Mouse (Mus musculus) testis, adult 2 months (tissue): ENCODE data around the gene Polr1e.

Experiments used
- CTCF ChIP-seq: fragments of 200-500 bp; IDR thresholded peaks from 2 replicates; pipeline ENCODE4 v1.5.1; 2012; ENCODE audit warnings: low read depth, mild to moderate bottlenecking, inconsistent platforms, low read length, moderate library complexity; ENCODE audit not compliant: control insufficient read depth, insufficient read depth, insufficient replicate concordance
- POLR2A ChIP-seq: fragments of 200-500 bp; IDR thresholded peaks from 2 replicates; pipeline ENCODE4 v1.6.1; 2012; ENCODE audit warnings: low read depth, mild to moderate bottlenecking, inconsistent platforms, low read length, moderate library complexity; ENCODE audit not compliant: control insufficient read depth

DNA sequence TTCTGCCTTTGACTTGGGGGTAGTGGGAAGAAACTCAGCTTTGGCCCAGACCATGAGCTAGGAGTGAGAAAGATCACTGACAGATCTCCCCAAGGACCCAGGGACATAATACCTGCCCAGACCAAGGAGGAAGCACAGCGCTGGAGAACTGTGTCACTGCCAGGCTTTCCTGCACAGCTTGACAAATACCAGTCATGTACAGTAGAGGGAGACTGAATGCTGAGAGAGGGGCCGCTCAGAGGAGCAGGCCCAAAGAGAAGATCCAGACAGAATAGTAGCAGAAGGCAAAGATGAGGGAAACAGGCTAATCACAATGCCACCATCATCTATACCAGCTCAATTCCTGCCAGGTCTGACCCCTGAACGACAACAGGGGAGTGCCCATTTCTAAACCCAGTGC, 36.5 kb downstream of the Polr1e start:
- TF ChIP-seq POLR2A (no peak), CTCF (no peak)
